Mouse (Mus musculus): ENCODE results near the gene BC055324. TPM values are rescaled to one million over a fixed set of nuclear protein-coding genes. Genes with fewer than 3 reads are reported as not detected.
A peak's percentile ranks its signal among the peaks of the same experiment; 100 is the strongest.

BC055324 gene
- total RNA-seq, 2 experiments from 2014 or later, result 0.91 to 1.8 TPM

DNA sequence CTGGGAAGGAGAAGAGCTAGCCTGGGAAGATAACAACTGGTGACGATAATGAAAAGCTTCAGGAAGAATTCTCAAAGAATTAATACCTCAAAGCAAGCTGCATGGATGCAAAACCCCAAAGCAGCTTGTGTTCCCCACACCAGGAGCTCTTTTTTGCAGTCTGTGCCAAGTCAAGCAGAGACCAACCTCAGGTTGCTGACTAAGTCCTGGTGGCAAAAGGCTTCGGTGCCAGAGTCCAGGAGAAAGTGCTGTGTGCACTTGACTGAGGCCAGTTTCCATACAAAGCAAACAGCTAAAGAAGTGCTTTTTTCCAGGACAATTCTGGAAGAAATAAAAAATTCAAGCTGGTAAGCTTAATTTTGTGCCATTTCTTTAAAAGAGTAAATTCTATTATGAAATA, 41.2 kb downstream of the BC055324 start:
- no peak for DNase-seq

DNA sequence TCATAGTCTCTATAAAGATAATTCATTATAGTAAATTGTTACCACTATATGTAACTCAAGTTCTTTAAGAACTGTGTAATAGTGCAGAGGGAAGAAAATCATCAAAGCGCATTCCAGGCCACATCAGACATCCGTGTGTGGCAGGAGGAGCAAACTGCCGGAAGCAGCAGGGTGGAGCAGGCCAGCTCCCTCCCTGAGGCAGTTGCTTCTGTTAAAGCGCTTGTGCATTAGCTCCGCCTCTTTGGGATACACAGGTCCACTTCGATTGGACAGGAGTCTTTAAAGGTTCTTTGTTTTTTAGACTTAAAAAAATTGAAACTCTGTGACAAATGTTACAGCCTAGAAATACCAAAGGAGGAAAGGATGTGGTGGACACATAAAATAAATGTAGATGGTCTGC, 52.5 kb downstream of the BC055324 start:
- no peak for DNase-seq

DNA sequence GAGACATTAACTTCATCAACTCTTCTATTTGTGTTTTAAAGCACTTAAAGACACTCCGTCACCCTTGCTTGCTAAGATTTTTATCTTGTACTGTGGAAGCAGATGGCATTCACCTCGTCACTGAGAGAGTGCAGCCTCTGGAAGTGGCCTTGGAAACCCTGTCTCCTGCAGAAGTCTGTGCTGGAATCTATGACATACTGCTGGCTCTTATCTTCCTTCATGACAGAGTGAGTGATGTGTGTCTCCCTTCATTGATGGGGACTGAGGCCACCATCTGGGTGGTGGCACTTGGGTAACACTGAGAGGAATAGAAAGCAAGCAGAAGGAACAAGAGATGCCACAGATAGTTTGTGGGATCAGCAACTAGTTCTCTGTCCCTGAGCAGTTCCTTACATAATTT, 60.0 kb downstream of the BC055324 start:
- no peak for DNase-seq

GRCm38 (mm10) chr1:163931801-163932200, 62.8 kb downstream of the BC055324 start:
- DNase-seq, result no peak

GRCm38 (mm10) chr1:163930458-163930794, 64.2 kb downstream of the BC055324 start:
- DNase-seq, result no peak

DNA sequence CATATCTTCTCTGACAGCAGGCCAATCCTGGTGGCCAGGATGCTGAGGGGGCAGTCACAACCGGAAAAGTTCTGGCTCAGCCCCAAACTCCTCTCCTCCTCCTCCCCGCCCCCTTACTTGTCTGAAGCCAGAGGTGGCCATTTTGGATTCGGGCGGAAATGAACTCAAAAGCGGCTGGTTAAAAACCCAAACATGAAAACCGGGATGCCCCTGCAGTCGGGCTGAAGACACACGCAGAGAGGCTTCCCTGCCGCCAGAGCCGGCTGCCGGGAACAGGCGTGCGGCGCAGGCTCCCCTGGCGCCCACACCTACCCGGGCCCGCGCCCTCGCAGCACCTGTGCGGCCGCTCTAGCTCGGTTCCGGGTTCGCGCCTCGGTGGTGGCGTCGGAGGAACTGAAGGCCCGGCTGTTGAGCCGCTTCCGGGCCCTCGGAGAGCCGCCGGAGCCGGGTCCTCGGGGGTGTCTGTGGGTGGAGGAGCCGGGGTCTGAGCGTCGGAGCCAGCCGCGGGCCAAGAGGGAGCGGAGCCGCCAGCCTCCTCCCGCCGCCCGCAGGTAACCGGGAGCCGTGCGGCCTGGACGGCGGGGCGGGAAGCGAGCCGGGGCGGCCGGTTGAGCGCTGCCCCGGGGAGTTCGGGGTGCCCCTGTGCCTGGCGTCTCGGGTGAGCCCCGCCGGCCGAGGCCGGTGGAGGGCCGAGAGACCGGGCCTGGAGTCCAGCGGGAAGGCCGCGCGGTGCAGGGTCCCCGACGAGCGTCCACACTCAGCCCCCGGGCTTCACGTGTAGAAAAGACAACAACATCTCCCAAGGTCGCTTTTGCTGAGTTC, 64.7 kb downstream of the BC055324 start:
- peak; percentile 86 to 87 for DNase-seq

DNA sequence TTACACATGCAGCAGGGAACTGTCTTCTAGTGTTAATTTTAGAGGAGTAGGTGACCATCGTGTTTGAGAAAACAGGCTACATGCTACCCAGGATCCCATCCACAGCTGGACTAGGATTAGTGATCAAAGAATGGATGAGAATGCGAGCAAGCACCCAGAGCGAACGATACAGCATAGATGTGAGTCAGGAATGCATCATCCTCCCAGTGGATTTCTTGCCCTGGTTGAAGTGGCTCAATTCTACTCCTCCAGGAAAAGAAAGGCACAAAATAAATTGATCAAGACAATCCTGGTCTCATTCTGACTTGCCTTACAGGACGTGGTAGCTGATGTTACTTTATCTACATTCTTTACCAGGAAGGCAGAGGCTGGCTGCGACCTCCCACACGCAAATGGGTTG, 65.8 kb downstream of the BC055324 start, which contains the start of gene Scyl3:
TSS of gene Scyl3 (plus strand) at position 255 of the 400 bp plus-strand sequence.
- DNase-seq, result no peak

- DNase-seq, result no peak
Observed at GRCm38 (mm10) chr1:163924093-163924492, 70.5 kb downstream of the BC055324 start.

- no peak for DNase-seq
Observed at GRCm38 (mm10) chr1:163917349-163918160, 77.0 kb downstream of the BC055324 start.

DNA sequence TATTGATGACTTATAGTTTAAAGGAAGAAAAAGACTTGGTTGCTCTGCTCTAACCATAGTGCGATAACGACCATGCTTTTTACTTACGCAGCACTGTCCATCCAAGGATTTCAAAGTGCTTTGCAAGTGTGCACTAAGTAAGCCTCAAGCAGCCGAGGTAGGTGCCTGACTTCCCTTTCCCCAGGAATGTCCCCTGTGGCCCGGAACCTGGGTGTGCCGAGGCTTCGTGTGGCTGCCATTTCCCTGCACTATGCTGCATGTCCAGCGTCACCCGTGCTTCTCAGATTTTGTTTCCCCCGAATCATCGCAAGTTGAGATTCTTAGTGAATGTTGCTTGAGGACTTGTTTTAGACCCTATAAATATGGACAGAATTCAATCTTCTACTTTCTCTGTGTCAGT, 82.6 kb downstream of the BC055324 start:
- DNase-seq, result no peak

DNA sequence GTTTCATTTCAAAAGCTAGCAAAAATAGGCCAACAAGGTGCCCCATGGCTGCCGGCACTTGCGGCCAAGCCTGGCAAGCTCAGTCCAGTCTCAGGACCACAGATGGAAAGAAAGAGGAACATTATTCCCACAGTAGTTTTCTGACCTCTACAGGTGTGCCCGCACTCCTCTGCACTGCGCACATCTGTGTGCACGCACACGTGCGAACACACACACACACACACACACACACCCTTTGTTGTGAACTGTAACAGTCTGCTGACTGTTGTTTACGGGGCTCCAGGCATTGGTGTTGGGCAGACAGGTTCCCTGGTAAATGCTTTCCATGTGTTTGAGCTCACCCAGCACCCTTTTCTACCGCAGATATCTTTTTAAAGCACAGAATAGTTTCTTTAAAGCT, 83.8 kb downstream of the BC055324 start:
- no peak for DNase-seq

GRCm38 (mm10) chr1:163910343-163910742, 84.3 kb downstream of the BC055324 start:
- DNase-seq, result no peak

- DNase-seq, result no peak
Observed at GRCm38 (mm10) chr1:163908389-163908788, 86.2 kb downstream of the BC055324 start.

GRCm38 (mm10) chr1:163907007-163907811, 87.4 kb downstream of the BC055324 start:
- no peak for DNase-seq

DNA sequence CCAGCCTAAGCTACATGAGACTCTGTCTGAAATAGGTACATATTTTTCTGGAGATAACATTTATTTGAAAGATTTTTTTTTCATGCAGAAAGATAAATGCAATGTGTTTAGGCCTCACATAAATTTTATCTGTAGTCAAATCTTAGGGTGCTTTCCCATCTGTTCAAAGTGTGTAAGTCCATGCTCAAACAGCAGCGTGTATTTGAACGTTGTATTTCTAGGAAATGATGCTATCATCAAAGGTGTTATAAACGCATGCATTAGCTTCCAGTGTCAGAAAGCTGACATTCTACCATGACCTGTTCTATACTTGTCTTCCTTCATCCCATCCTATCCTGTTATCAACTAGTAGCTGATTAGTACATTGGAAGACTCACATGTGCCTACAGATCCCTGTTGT, 91.2 kb downstream of the BC055324 start:
- DNase-seq, result no peak

GRCm38 (mm10) chr1:163900168-163900567, 94.4 kb downstream of the BC055324 start:
- DNase-seq, result no peak

GRCm38 (mm10) chr1:163899575-163899974, 95.0 kb downstream of the BC055324 start:
- no peak for DNase-seq

- DNase-seq, result no peak
Observed at GRCm38 (mm10) chr1:163898291-163898764, 96.3 kb downstream of the BC055324 start.
